Mouse (Mus musculus) ovary, adult 18-20 months (tissue): ENCODE results near the gene Trim67.

Experiments used
- DNase-seq: peaks from one replicate; pipeline ENCODE4 v3.0.0; 2022; ENCODE audit warnings: low spot score, mixed read lengths

The Trim67 gene

GRCm38 (mm10) chr8:124792708-124793107, at the start of gene Trim67:
Gene Trim67 (plus strand): TSS chr8:124793092.
- DNase-seq: peak; percentile 28

- DNase-seq: no peak
Observed at GRCm38 (mm10) chr8:124746661-124747060, 46.2 kb upstream of the Trim67 start.

- DNase-seq: no peak
Observed at GRCm38 (mm10) chr8:124751191-124751590, 41.7 kb upstream of the Trim67 start.

GRCm38 (mm10) chr8:124751709-124752173, 41.2 kb upstream of the Trim67 start, which contains the start of gene Fam89a:
Gene Fam89a (minus strand): TSS chr8:124751832.
- no peak for DNase-seq

- no peak for DNase-seq
Observed at GRCm38 (mm10) chr8:124752325-124752862, 40.5 kb upstream of the Trim67 start.

- DNase-seq: no peak
Observed at GRCm38 (mm10) chr8:124754101-124754791, 38.6 kb upstream of the Trim67 start.

- no peak for DNase-seq
Observed at GRCm38 (mm10) chr8:124754792-124755190, 38.1 kb upstream of the Trim67 start.

GRCm38 (mm10) chr8:124755481-124755880, 37.4 kb upstream of the Trim67 start:
- no peak for DNase-seq

- DNase-seq: no peak
Observed at GRCm38 (mm10) chr8:124756153-124756552, 36.7 kb upstream of the Trim67 start.

GRCm38 (mm10) chr8:124756601-124757000, 36.3 kb upstream of the Trim67 start:
- DNase-seq: no peak

GRCm38 (mm10) chr8:124758544-124758943, 34.3 kb upstream of the Trim67 start:
- DNase-seq: no peak

GRCm38 (mm10) chr8:124763061-124763460, 29.8 kb upstream of the Trim67 start:
- no peak for DNase-seq

- DNase-seq: no peak
Observed at GRCm38 (mm10) chr8:124772389-124772788, 20.5 kb upstream of the Trim67 start.

- DNase-seq: peak; percentile 22
Observed at GRCm38 (mm10) chr8:124775695-124776094, 17.2 kb upstream of the Trim67 start.

GRCm38 (mm10) chr8:124780236-124780635, 12.7 kb upstream of the Trim67 start:
- DNase-seq: no peak

- no peak for DNase-seq
Observed at GRCm38 (mm10) chr8:124782431-124782830, 10.5 kb upstream of the Trim67 start.

GRCm38 (mm10) chr8:124783228-124783627, 9.7 kb upstream of the Trim67 start:
- no peak for DNase-seq

- DNase-seq: no peak
Observed at GRCm38 (mm10) chr8:124784613-124785012, 8.3 kb upstream of the Trim67 start.

- no peak for DNase-seq
Observed at GRCm38 (mm10) chr8:124790676-124791075, 2.2 kb upstream of the Trim67 start.

GRCm38 (mm10) chr8:124791751-124792150, 1.1 kb upstream of the Trim67 start:
- no peak for DNase-seq

- no peak for DNase-seq
Observed at GRCm38 (mm10) chr8:124792186-124792585, 706 bp upstream of the Trim67 start.

- DNase-seq: peak; percentile 82
Observed at GRCm38 (mm10) chr8:124793172-124793651, 320 bp downstream of the Trim67 start.

GRCm38 (mm10) chr8:124793661-124794485, 981 bp downstream of the Trim67 start:
- DNase-seq: no peak
